Mouse (Mus musculus) midbrain, embryonic 14.5 days (tissue): ENCODE measurements at regions not wholly inside any gene's neighbourhood (a gene's known extent, or its start where the extent isn't known, plus 50 kb on each side); places are given as distances from the start of the nearest gene placed in this dataset.
"Not testable (repeated sequence)": the region's sequence is repeated elsewhere in the genome, so short reads cannot be mapped to it uniquely, and the experiment has no call there.

Experiments
- ATAC-seq: fragments of 200-750 bp; cut with Nextera tagmentation; 2 replicates; pipeline ENCODE4 v1.8.0; 2017; ENCODE audit warnings: moderate number of reproducible peaks, moderate library complexity; ENCODE audit not compliant: low FRiP score, low TSS enrichment
- DNase-seq: peaks from one replicate; pipeline ENCODE4 v3.0.0-alpha.2; 2015
- H3K27ac ChIP-seq: fragments of 300-500 bp; sonication (generic); replicated peaks from 2 replicates; pipeline ENCODE4 v1.5.1; 2014; ENCODE audit warnings: mild to moderate bottlenecking, low read depth, low read length, moderate library complexity
- H3K27me3 ChIP-seq: fragments of 300-500 bp; sonication (generic); 2 replicates; pipeline ENCODE4 v1.6.1; 2014; ENCODE audit warnings: low read length, control low read depth, mixed read lengths; ENCODE audit not compliant: control insufficient read depth, insufficient read depth
- H3K36me3 ChIP-seq: fragments of 300-500 bp; sonication (generic); 2 replicates; pipeline ENCODE4 v1.6.1; 2014; ENCODE audit warnings: low read length, control low read depth; ENCODE audit not compliant: control insufficient read depth, insufficient read depth
- H3K4me1 ChIP-seq: fragments of 300-500 bp; sonication (generic); 2 replicates; pipeline ENCODE4 v1.6.1; 2014; ENCODE audit warnings: mild to moderate bottlenecking, antibody characterized with exemption, low read length, control low read depth; ENCODE audit not compliant: control insufficient read depth, insufficient read depth
- H3K4me2 ChIP-seq: fragments of 300-500 bp; sonication (generic); 2 replicates; pipeline ENCODE4 v1.6.1; 2014; ENCODE audit warnings: mild to moderate bottlenecking, low read length, moderate library complexity
- H3K4me3 ChIP-seq: fragments of 300-500 bp; sonication (generic); replicated peaks from 2 replicates; pipeline ENCODE4 v1.5.1; 2014; ENCODE audit warnings: low read depth, low read length
- H3K9ac ChIP-seq: fragments of 300-500 bp; sonication (generic); replicated peaks from 2 replicates; pipeline ENCODE4 v1.6.1; 2014; ENCODE audit warnings: mild to moderate bottlenecking, low read length, moderate library complexity
- H3K9me3 ChIP-seq: fragments of 300-500 bp; sonication (generic); 2 replicates; pipeline ENCODE4 v1.6.1; 2016; ENCODE audit warnings: low read length, control low read depth, mixed read lengths; ENCODE audit not compliant: control insufficient read depth
- WGBS: fragments of 180-500 bp; shearing (Covaris S2); extraction: QIAGEN DNeasy Blood & Tissue Kit; methylation state at CpG from one replicate; pipeline ENCODE4 v1.1.7; 2014; 5-methylcytosine and 5-hydroxymethylcytosine counted together

GRCm38 (mm10) chr8:52158176-52158575 lies 1353.4 kb upstream of the Aga start:
- ATAC-seq, result no peak
- Histone ChIP-seq H3K27ac (no peak overlapping the region), H3K36me3 (no peaks in the 10 kb centered on the region), H3K4me1 (no peaks in the 10 kb centered on the region), H3K4me3 (no peak overlapping the region), H3K9ac (no peak overlapping the region), H3K27me3 (no peaks in the 10 kb centered on the region), H3K4me2 (no peak overlapping the region), H3K9me3 (no peaks in the 10 kb centered on the region)
- 91% methylated on average over 3 of the region's 3 CpGs for WGBS
- DNase-seq, result no peak

- not testable (repeated sequence) for H3K36me3 ChIP-seq, H3K9me3 ChIP-seq, H3K9ac ChIP-seq, H3K4me3 ChIP-seq, H3K4me2 ChIP-seq, H3K27me3 ChIP-seq, ATAC-seq, DNase-seq, H3K4me1 ChIP-seq, H3K27ac ChIP-seq
- 96% methylated on average over 14 of the region's 14 CpGs for WGBS
Measured at GRCm38 (mm10) chr8:52196934-52197333, 1314.6 kb upstream of the Aga start.

GRCm38 (mm10) chr8:52227506-52227905 lies 1284.0 kb upstream of the Aga start:
- Histone ChIP-seq H3K27ac (no peak overlapping the region), H3K27me3 (no peaks in the 10 kb centered on the region), H3K4me3 (no peak overlapping the region), H3K9ac (no peak overlapping the region), H3K36me3 (no peaks in the 10 kb centered on the region), H3K4me2 (no peak overlapping the region), H3K9me3 (no peaks in the 10 kb centered on the region), H3K4me1 (no peaks in the 10 kb centered on the region)
- DNase-seq, result peak; percentile 43
- ATAC-seq, result peak; percentile 48; the same call in 1 of the 2 replicates

DNA sequence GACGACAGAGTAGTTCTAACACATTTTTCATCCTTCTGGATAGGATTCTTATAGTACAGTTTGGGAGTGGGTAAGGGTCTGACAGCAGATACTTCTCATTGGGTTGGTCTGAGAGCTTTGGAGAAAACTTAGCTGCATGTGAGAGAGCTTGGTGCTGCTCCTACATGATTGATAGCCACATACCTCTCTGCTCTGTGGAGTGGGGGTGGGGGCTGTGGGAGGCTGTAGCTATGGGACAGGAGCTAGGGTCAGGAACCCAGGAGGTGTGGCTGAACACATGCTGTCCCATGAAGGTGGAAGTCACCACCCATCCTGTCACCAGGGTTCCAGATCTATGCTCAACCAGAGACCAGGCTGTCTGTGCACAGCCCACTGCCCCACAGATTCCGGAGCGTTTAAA lies 1255.5 kb upstream of the Aga start:
- Histone ChIP-seq H3K27ac (no peak overlapping the region), H3K4me2 (no peak overlapping the region), H3K4me3 (no peak overlapping the region), H3K9ac (no peak overlapping the region), H3K4me1 (no peaks in the 10 kb centered on the region), H3K27me3 (no peaks in the 10 kb centered on the region), H3K36me3 (no peaks in the 10 kb centered on the region), H3K9me3 (no peaks in the 10 kb centered on the region)
- ATAC-seq (no peak), DNase-seq (no peak)
- WGBS, result 88% methylated on average over 3 of the region's 3 CpGs
